Mouse (Mus musculus): Measurements from ENCODE around the gene Zfp710. TPM values are rescaled to one million over a fixed set of nuclear protein-coding genes. Genes with fewer than 3 reads are reported as not detected.
A peak's percentile ranks its signal among the peaks of the same experiment; 100 is the strongest.

Zfp710 gene
- total and polyA plus RNA-seq, 3 experiments = 7.6 to 16.2 (median 14.4) TPM

- Histone ChIP-seq H3K4me2 (ENCODE audit: insufficient read depth, low read depth, poor library complexity, severe bottlenecking) (peak overlapping the region; percentile 79), H3K36me3 (replicated peaks in 1 of 2; ENCODE audit: control insufficient read depth in 1 of 2, insufficient read depth in 1 of 2, low read length in 1 of 2) (peaks cover 0 to 19% of the 10 kb centered on the region in 2 experiments), H3K27me3 (replicated peaks) (no peaks in the 10 kb centered on the region), H3K4me3 (replicated peaks in 1 of 3; ENCODE audit: low read depth in 2 of 3, low read length in 2 of 3, poor library complexity in 1 of 3) (peak overlapping the region in 2 of 3 experiments; percentile 8 to 24), H3K9ac (ENCODE audit: insufficient read depth, low read depth) (peak overlapping the region; percentile 56), H3K9me3 (replicated peaks; ENCODE audit: low read length) (no peaks in the 10 kb centered on the region), H3K27ac (ENCODE audit: insufficient read depth, low read depth) (peak overlapping the region; percentile 98), H3K79me2 (replicated peaks; ENCODE audit: control insufficient read depth, extremely low read depth, insufficient read depth, poor library complexity, severe bottlenecking) (peaks cover 33% of the 10 kb centered on the region), H3K4me1 (ENCODE audit: control insufficient read depth in 1 of 2, insufficient read depth in 2 of 2) (peaks cover 55 to 96% of the 10 kb centered on the region in 2 experiments)
- TF ChIP-seq EP300 (IDR thresholded peaks at IDR 0.05; ENCODE audit: low read length) (no peak), MAFK (IDR thresholded peaks at IDR 0.05; ENCODE audit: insufficient replicate concordance, low read length) (no peak), RAD21 (IDR thresholded peaks at IDR 0.05; ENCODE audit: low read depth, low read length) (no peak), BHLHE40 (IDR thresholded peaks at IDR 0.05; ENCODE audit: low read depth, low read length) (no peak), ETS1 (conservative IDR thresholded peaks at IDR 0.05; ENCODE audit: low read depth, low read length) (no peak), MEF2A (IDR thresholded peaks at IDR 0.05; ENCODE audit: borderline replicate concordance, low read depth, low read length) (no peak), MAX (IDR thresholded peaks at IDR 0.05; ENCODE audit: low read length) (no peak), HCFC1 (IDR thresholded peaks at IDR 0.05; ENCODE audit: low read depth, low read length) (no peak), MYC (IDR thresholded peaks at IDR 0.05; ENCODE audit: low read depth, low read length) (no peak), JUN (IDR thresholded peaks at IDR 0.05; ENCODE audit: insufficient read depth, low read depth, low read length) (no peak), PAX5 (IDR thresholded peaks at IDR 0.05; ENCODE audit: low read length) (no peak), CTCF (conservative IDR thresholded peaks at IDR 0.05 in 1 of 2, IDR thresholded peaks at IDR 0.05 in 1 of 2; ENCODE audit: low read depth in 2 of 2, low read length in 2 of 2) (no peak), ELF1 (IDR thresholded peaks at IDR 0.05; ENCODE audit: low read depth, low read length) (no peak), MAZ (IDR thresholded peaks at IDR 0.05; ENCODE audit: low read depth, low read length) (no peak), ZNF384 (IDR thresholded peaks at IDR 0.05; ENCODE audit: low read depth, low read length) (no peak), UBTF (IDR thresholded peaks at IDR 0.05; ENCODE audit: low read depth, low read length) (no peak), KAT2A (IDR thresholded peaks at IDR 0.05; ENCODE audit: insufficient replicate concordance, low read length) (no peak)
- dilution Hi-C loops (cut with MboI; ENCODE audit: extremely low pct_ligation_motif_present, extremely low pct_unique_long_range_greater_than_20kb, low sequenced_read_pairs) (no loop called here), in situ Hi-C loops (cut with MboI; ENCODE audit: low pct_ligation_motif_present, low pct_unique_long_range_greater_than_20kb, low sequenced_read_pairs) (no loop called here)
- no peak for DNase-seq (ENCODE audit: extremely low read depth)
Observed at GRCm38 (mm10) chr7:80060012-80060778, 35.6 kb downstream of the Zfp710 start.

GRCm38 (mm10) chr7:80062083-80062826, 37.6 kb downstream of the Zfp710 start:
- Histone ChIP-seq H3K4me1 (ENCODE audit: control insufficient read depth in 1 of 2, insufficient read depth in 2 of 2) (peaks cover 48 to 96% of the 10 kb centered on the region in 2 experiments), H3K4me3 (replicated peaks in 1 of 3; ENCODE audit: low read depth in 2 of 3, low read length in 2 of 3, poor library complexity in 1 of 3) (no peak overlapping the region), H3K27me3 (replicated peaks) (no peaks in the 10 kb centered on the region), H3K27ac (ENCODE audit: insufficient read depth, low read depth) (peak overlapping the region; percentile 88; the same call in 1 of the 2 replicates), H3K9me3 (replicated peaks; ENCODE audit: low read length) (no peaks in the 10 kb centered on the region), H3K4me2 (ENCODE audit: insufficient read depth, low read depth, poor library complexity, severe bottlenecking) (peak overlapping the region; percentile 86; the same call in 1 of the 2 replicates), H3K79me2 (replicated peaks; ENCODE audit: control insufficient read depth, extremely low read depth, insufficient read depth, poor library complexity, severe bottlenecking) (peaks cover 29% of the 10 kb centered on the region), H3K9ac (ENCODE audit: insufficient read depth, low read depth) (no peak overlapping the region), H3K36me3 (replicated peaks in 1 of 2; ENCODE audit: control insufficient read depth in 1 of 2, insufficient read depth in 1 of 2, low read length in 1 of 2) (peaks cover 0 to 27% of the 10 kb centered on the region in 2 experiments)
- in situ Hi-C loops (cut with MboI; ENCODE audit: low pct_ligation_motif_present, low pct_unique_long_range_greater_than_20kb, low sequenced_read_pairs) = no loop called here
- TF ChIP-seq JUN (IDR thresholded peaks at IDR 0.05; ENCODE audit: insufficient read depth, low read depth, low read length) = no peak
- TF ChIP-seq TCF12 (IDR thresholded peaks at IDR 0.05; ENCODE audit: low read depth, low read length) = no peak
- no peak for TF ChIP-seq E2F4 (IDR thresholded peaks at IDR 0.05; ENCODE audit: insufficient replicate concordance, low read depth, low read length)
- no peak for TF ChIP-seq ELF1 (IDR thresholded peaks at IDR 0.05; ENCODE audit: low read depth, low read length)
- TF ChIP-seq ETS1 (conservative IDR thresholded peaks at IDR 0.05; ENCODE audit: low read depth, low read length) = no peak
- TF ChIP-seq CTCF (conservative IDR thresholded peaks at IDR 0.05 in 1 of 2, IDR thresholded peaks at IDR 0.05 in 1 of 2; ENCODE audit: low read depth in 2 of 2, low read length in 2 of 2) = no peak
- no peak for TF ChIP-seq CHD1 (IDR thresholded peaks at IDR 0.05; ENCODE audit: low read depth, low read length)
- TF ChIP-seq UBTF (IDR thresholded peaks at IDR 0.05; ENCODE audit: low read depth, low read length) = no peak
- no peak for TF ChIP-seq EP300 (IDR thresholded peaks at IDR 0.05; ENCODE audit: low read length)
- no peak for TF ChIP-seq BHLHE40 (IDR thresholded peaks at IDR 0.05; ENCODE audit: low read depth, low read length)
- TF ChIP-seq POLR2AphosphoS2 (IDR thresholded peaks at IDR 0.05; ENCODE audit: low read depth, low read length) = no peak
- no peak for TF ChIP-seq GABPA (IDR thresholded peaks at IDR 0.05; ENCODE audit: insufficient replicate concordance, low read depth, low read length)
- TF ChIP-seq MAFK (IDR thresholded peaks at IDR 0.05; ENCODE audit: insufficient replicate concordance, low read length) = no peak
- no peak for TF ChIP-seq JUND (conservative IDR thresholded peaks at IDR 0.05; ENCODE audit: low read depth, low read length)
- DNase-seq (ENCODE audit: extremely low read depth) = no peak
- dilution Hi-C loops (cut with MboI; ENCODE audit: extremely low pct_ligation_motif_present, extremely low pct_unique_long_range_greater_than_20kb, low sequenced_read_pairs) = no loop called here

Measured in CH12.LX (cell line).